Mouse (Mus musculus) A20 (cell line): ENCODE measurements around the gene Adora2b.

Source experiments
- DNase-seq: peaks from one replicate; pipeline ENCODE4 v3.0.0-alpha.2; 2011; ENCODE audit warnings: low read depth, low spot score

Gene Adora2b

GRCm38 (mm10) chr11:62248401-62249244 lies at the start of gene Adora2b:
Gene Adora2b, plus strand, starts transcription at chr11:62248984.
- peak; percentile 40 for DNase-seq

- DNase-seq = no peak
Observed at GRCm38 (mm10) chr11:62200901-62201512, 47.8 kb upstream of the Adora2b start.

GRCm38 (mm10) chr11:62202645-62203044 lies 46.1 kb upstream of the Adora2b start:
- DNase-seq = no peak

GRCm38 (mm10) chr11:62209111-62209510 lies 39.7 kb upstream of the Adora2b start:
- DNase-seq = no peak

- no peak for DNase-seq
Observed at GRCm38 (mm10) chr11:62209891-62210290, 38.9 kb upstream of the Adora2b start.

- DNase-seq = no peak
Observed at GRCm38 (mm10) chr11:62213384-62213989, 35.3 kb upstream of the Adora2b start.

GRCm38 (mm10) chr11:62215107-62215506 lies 33.7 kb upstream of the Adora2b start:
- no peak for DNase-seq

GRCm38 (mm10) chr11:62217751-62218150 lies 31.0 kb upstream of the Adora2b start:
- peak; percentile 30 for DNase-seq

GRCm38 (mm10) chr11:62220756-62221510 lies 27.9 kb upstream of the Adora2b start:
- no peak for DNase-seq

- DNase-seq = no peak
Observed at GRCm38 (mm10) chr11:62223416-62223815, 25.4 kb upstream of the Adora2b start.

- no peak for DNase-seq
Observed at GRCm38 (mm10) chr11:62223962-62224361, 24.8 kb upstream of the Adora2b start.

GRCm38 (mm10) chr11:62224797-62225196 lies 24.0 kb upstream of the Adora2b start:
- DNase-seq = no peak

GRCm38 (mm10) chr11:62240631-62241261 lies 8.0 kb upstream of the Adora2b start:
- no peak for DNase-seq

- DNase-seq = no peak
Observed at GRCm38 (mm10) chr11:62243871-62244270, 4.9 kb upstream of the Adora2b start.

GRCm38 (mm10) chr11:62244471-62244870 lies 4.3 kb upstream of the Adora2b start:
- DNase-seq = no peak

- no peak for DNase-seq
Observed at GRCm38 (mm10) chr11:62247759-62248400, 904 bp upstream of the Adora2b start.

- peak; percentile 13 for DNase-seq
Observed at GRCm38 (mm10) chr11:62249266-62250037, 668 bp downstream of the Adora2b start.

GRCm38 (mm10) chr11:62251047-62251446 lies 2.3 kb downstream of the Adora2b start:
- DNase-seq = no peak

- no peak for DNase-seq
Observed at GRCm38 (mm10) chr11:62253380-62253779, 4.6 kb downstream of the Adora2b start.

- DNase-seq = no peak
Observed at GRCm38 (mm10) chr11:62259214-62259613, 10.4 kb downstream of the Adora2b start.
